Mouse (Mus musculus) urinary bladder, postnatal 14 days (tissue): Measurements from ENCODE around the gene Swsap1.

Experiments used
- DNase-seq: peaks from one replicate; pipeline ENCODE4 v3.0.0; 2021; ENCODE audit warnings: low spot score

Gene Swsap1

DNA sequence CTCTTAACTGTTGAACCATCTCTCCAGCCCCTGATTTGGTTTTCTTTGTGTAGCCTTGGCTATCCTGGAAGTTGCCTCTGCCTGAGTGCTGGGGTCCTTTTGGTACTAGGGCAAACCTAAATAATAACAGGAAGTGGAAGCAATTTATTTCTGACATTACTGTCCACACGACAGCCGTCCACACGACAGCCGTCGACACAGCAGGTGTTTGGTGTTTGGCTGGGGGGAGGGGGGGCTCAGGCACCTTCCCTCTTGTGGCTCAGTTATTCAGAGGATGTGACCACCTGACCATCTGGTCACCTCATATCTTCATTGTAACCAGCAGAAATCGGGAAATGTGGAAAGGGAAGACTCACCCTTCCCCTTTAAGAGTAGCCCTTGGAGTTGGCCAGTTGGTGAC, 13.3 kb downstream of the Swsap1 start:
- no peak for DNase-seq

DNA sequence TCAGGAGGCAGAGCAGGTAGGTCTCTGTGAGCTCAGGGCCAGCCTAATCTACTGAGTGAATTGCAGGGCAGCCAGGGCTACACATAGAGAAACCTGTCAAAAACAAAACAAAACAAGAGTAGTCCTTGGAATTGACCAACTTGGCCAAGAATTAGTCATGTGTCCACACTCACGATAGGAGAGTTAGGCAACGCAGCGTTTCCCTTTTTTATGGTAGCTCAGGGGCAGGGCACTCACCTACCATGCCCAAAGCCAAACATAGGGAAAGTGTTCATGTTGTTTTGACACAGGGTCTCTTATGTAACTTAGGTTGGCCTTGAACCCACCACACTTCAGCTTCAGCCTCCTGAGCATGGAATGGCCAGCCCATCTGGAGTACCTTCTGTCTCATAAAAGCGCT, 13.7 kb downstream of the Swsap1 start:
- no peak for DNase-seq

DNA sequence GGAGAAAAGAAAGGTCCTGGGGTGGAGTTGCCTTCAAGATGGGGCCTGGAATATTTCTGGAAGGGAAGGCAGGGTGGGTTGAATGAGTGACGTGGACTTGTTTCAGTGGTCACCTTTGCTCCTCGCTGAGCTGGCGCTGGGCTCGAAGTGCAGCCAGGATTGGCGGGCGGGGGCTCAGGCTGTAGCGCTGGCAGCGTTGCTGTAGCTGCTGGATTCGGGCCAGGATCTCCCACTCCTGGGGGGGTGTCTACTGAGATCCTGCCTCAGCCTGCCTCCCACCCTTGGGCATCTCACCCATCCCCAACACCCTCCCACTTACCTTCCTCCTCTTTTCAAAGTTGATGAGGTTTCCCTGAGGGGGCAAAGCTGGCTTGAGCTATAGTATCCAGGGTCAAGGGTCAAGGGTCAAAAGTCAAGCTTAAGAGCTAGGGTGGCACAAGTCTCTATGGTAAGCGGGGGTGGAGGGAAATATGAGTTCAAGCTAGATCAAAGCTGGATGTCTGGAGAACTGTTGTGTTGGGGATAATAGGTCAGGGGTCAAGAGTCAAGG, 21.1 kb downstream of the Swsap1 start:
- DNase-seq = no peak

DNA sequence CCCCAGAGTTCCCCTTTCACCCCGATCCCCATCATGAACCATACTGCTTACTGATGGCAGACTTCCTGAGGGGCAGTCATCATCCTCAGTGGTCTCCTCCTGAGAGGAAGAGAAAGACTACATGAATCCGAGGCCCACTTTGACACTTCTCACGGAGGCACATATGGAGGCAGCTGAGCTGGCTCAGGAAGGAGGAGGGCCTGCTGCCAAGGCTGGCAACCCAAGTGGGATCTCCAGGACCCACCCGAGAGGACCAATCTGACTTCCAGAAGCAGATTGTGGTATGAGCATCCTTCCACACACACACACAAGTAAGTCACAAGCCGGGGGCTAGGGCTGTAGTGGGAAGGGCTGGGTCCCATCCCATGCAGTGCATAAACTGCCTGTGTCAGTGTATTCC, 21.8 kb downstream of the Swsap1 start:
- no peak for DNase-seq

DNA sequence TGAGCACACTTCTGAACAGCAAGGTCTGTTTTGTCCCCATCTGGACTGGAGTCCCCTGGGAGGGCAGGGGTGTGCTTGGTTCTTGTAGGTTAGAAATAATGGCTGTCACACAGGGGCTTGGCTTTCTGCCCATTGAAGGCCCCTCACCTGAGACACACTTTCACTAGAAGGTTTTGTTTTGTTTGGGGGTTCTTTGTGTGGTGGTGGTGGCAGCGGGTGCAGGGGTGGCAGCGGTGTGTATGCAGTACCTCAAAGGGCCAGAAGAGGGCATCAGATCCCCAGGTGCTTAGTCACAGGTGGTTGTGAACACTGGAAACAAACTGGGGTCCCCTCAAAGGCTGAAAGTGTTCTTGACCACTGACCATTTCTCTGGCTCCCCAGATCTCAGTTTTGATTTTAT, 22.4 kb downstream of the Swsap1 start:
- DNase-seq = no peak

DNA sequence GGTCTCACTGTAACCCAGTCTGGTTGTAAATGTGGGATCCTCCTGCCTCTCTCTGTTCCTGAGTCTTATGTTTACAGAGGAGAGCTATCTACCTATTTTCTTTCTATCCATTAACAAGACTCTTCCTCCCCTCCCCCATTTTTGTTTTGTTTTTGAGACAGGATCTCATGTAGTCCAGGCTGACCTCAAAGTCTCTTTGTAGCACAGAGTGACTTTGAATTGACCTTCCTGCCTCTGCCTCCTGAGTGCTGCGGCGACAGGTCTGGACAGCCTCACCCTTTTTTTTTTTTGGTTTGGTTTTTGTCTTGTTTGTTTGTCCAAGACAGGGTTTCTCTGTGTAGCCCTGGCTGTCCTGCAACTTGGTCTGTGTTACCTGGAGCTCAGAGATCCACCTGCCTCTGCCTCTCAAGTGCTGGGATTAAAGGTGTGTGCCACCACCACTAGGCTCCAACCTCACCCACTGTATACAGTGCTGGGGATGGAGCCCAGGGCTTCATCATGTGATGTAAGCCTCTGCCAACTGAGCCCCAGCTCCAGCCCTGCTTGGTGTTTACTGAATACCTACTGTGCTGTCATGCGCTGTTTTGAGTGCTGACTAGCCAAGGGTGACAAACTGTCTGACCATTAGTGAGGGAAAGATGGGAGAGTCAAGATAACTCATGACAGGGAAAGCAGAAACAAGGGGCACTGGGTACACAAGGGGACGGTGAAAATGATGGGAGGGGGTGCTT, 23.0 kb downstream of the Swsap1 start:
- no peak for DNase-seq

DNA sequence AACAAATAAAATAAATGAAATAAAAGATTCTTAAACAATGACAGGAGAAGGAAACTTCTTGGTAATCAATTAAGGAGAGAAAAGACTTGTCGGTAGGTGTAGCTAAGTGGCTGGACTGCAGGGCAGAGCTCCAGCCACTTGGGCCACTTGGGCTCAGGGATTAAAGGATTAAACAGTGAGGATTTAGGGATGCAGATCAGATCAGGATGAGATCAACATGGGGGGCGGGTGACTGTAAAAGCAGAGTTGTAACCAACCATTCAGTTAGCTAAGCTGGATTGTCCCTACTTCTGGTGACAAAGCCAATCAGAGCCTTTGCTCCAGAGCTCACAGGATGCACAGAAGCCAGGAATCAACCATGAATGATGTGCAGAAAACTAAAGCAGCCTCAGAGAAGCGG, 28.4 kb downstream of the Swsap1 start:
- no peak for DNase-seq

DNA sequence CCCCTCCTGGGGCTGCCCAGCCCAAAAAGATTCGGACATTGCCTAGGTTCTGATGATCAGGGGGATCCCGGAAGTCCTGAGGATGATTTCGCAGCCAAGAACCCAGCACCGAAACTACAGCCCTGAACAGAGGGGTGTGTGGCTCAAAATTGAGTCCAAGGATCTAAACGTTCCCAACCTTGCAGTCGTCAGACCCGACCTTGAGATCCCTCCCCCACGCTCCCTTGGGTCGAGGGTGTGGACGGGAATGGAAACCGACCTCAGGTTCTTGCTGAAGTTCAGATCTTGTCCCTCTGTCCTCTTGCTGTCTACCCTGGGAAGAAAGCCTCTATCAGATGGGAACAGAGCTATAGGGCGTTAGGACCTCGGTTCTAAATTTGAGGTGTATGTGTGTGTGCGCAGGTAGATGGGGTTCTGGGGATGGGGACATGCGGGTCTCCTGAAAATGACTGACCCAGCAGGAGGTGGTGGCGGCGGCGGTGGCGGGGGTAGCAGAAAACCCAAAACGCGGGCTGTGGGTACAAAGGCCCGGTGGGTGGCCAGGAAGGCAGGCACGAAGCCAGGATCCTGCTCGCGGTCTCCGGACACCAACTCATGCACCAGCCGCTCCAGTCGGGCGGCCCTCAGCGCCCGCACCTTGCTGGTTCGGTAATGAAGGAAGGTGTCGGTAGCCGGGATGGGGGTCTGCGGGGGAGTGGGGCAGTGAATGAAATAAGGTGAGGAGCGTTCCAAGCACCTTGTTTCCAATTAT, 32.2 kb downstream of the Swsap1 start:
- no peak for DNase-seq

DNA sequence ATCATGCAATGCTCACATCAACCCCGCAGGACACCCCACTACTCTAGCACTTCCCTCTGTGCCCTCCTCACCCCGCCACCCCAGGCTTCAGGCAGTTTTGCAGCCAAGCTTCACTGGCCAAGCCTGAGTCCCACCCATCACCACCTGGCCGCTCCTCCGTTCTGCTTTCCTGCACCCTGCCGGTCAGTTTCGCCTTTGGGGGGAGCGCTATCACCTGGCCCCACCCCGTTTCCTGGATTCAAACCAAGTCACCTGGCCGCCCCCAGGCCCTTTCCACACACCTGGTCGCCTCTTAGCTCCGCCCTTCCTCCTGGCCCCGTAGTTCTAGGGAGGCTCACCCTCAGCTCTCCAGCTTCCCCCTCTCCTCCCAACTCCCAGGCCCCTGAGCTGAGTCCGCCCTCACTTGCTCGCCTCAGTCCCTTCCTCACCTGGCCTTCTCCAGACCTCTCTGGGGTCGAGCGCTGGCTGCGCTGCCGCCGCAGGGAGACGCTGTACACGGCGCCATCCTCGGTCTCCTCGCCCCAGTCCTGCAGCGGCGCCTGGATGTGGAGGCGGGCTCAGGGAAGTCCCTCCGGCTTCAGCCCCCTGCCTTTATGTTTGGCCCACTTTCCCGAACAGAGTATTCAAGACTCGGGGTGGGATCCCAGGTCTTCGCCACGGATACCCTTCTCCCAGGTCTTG, 33.0 kb downstream of the Swsap1 start:
- peak; percentile 47 for DNase-seq

DNA sequence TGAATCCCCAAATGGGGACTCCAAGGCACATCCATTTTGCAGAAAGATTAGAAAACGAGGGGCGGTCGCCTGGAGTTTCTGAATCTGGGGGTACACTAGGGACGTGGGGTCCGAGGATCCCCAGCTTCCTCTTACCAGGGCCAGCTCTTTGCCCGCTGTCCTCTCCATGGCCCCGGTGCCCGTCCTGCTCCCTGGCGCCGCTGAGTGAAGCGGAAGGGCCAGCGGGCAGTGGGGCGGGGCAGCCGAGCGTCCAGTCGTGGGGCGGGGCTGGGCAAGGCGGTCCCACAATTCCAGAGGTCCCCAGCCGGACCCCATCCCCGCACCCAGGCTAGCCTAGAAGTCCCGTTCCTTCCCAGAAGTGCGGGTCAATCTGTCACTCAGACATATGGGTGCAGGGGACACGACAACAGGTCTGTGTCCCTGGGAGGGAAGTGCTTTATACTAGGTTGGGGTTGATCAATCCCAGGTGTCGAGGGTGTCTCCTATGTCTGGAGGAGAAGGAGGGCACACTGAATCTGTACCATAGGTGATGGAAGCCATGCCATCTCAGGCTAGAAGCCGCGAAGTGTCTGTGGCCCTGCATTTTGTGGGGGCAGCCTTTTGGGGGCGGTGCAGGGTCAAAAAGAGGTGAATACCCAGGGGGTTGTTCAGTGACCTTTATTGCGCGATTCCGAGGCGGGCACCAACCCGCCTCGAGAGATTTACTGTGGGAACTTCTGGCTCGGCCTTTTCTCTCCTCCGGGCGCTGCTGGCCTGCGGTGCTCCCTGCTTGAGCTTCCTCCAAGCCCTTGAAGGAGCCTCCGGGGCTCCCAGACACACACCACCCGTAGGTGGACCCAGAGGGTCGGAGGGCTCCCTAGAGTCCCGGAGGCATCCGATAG, 33.9 kb downstream of the Swsap1 start, which contains the start of gene Rgl3:
Gene Rgl3, minus strand, starts transcription at position 217 of the 881 bp plus-strand sequence.
- peak; percentile 70 for DNase-seq

DNA sequence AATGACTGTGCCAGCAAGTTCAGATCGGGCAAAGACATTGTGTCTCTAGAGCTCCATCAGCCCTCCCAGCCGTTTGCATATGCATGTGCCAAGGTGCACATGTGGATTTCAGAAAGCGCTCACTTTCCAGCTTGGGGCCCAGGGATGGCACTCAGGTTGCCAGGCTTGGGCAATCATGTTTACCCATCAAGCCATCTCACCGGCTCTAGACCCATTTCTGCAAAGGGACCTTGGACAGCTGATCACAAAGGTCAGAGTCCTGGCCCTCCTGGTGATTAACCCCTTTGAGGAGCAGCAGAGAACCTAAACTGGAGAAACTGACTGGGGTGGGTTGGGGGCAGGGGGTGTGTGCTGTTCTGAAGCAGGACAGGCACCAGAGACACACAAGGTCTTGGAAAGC, 36.7 kb downstream of the Swsap1 start:
- no peak for DNase-seq

DNA sequence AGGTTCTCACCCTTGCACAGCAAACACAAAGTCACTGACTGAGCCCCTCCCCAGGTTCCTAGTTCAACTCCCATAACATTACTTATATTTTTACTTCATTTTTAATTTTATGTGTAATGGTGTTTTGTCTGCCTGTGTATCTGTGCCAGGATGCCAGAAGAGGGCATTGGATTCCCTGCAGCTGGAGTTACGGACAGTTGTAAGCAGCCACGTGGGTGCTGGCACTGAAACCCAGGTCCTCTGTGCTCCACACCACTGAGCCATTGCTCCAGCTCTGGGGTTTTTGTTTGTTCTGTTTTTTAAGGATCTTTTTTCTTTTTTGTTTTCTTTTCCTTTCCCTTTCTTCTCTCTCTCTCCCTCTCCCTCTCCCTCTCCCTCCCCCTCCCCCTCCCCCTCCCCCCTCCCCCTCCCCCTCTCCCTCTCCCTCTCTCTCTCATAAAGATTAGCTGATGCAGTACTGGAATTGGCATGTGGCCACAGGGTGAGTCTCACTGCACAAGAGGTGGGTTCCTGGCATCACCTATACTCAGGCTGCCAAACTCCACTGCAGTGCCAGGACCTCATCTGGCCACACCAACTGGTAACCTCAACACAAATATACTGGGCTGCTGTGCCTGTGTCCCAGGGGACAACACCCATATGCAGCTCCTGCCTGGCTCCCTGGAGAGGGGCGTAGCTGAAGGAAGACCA, 40.8 kb downstream of the Swsap1 start:
- DNase-seq = no peak

DNA sequence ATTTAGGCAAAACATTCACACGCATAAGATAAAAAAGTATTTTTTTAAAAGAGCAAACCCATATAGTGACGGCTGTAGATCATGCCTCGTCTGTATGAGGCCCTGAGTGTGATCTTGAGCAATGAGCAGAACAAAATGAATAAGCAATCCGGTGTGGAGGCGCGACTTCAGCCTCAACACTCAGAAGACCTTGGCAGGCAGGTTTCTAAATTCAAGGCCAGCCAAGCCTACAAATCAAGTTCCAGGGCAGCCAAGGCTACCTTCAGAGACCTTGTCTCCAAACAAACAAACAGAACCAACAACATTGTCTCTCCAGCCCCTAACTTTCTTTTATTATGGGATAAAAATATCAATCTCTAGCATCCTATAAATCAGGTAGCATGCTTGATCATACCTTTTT, 44.7 kb downstream of the Swsap1 start:
- no peak for DNase-seq

DNA sequence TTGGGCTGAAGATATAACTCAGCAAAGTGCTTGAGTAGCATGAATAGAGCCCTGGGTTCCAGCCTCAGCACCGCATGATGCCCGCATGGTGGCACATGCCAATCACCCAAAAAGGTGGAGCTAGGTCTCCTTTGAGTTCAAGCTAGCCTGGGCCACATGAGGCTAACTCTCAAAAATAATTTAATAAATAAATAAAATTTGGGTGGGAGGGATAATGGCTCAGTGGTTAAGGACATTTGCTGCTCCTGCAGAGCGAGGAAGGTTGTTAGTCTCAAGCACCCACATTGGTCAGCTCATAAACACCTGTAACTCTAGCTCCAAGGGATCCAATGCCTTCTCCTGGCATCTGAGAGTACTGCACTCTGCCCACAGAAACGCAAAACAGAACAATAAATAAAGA, 46.1 kb downstream of the Swsap1 start:
- no peak for DNase-seq

DNA sequence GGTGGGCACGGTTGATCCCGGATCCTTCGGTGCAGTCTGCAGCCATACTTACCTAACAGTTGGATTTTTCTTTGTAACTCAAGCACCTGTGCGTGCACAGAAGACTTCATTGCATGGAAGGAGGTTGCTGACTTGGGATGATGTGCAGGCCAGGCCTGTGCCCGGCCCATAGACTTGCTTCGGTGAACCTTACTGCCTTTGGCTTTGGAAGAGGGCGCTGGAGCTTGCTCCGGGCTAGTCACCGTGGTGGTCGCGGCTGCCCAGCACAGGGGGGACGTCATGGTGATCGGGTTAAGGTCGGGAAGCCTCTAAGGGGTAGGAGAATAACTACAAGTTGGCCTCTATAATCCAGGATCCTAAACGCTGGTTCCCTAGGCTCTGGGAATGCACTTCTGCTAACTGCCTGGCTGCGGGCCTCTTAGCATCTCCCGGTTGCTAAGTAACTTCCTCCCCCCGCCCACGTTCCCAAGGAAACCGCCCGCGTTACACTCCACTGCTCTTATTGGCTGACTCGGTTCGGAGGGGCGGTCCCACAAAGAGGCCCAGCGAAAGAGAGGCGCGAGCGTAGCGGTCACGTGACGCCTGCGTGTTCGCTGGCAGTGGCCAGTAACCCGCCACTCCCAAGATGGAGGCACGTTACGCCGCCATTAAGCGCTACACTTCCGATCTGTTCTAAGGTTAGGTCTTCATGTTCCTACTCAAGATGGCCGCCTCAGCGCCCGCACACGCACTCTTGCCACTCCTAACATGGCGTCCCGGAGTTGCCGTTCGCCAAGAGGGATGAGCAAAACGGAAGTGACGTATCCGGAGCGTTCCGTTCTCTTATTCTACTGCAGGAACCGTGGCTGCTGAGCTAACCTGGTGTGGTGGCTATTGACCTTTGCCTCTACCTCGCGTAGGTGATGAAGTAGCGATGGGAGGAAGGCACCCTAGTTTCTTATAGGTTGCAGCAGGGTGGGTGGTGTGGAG, 46.9 kb downstream of the Swsap1 start, which contains the start of the genes Ccdc151 and Prkcsh:
Gene Ccdc151, minus strand, starts transcription at position 441 of the 969 bp plus-strand sequence.
Gene Prkcsh, plus strand, starts transcription at position 613 of the 969 bp plus-strand sequence.
- DNase-seq = peak; percentile 100

DNA sequence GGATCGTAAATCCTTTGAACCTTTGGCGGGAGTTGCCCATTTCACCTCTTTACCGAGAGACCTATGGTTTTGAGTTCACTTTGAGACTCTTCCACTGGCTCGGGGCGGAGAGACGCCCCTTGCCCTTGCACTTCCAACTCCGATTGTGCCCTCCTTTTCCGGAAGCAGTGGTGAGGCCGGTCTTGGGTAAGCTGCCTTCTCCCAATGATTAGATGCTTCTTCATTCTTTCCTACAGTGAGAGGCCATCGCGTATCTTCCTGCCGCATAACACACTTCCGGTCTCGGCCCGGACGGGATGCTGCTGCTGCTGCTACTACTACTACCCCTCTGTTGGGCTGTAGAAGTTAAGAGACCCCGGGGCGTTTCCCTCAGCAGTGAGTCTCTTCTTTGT, 47.6 kb downstream of the Swsap1 start:
- peak; percentile 17 for DNase-seq

DNA sequence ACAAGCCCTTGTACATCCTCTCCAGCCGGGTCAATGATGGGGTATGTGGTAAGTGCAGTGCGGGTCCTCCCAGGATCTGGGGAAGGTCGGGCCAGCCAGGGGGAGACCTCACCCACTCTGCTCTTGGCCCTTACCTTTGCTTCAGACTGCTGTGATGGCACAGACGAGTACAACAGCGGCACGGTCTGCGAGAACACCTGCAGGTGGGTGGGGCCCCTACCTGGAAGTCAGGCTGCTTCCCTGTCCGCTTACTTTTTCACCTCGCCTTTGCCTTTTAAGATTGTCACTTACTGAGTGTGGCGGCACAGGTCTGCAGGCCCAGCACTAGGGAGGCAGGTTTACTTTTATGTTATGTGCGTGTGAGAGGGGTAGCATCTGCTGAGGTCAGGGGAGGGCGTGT, 49.0 kb downstream of the Swsap1 start:
- no peak for DNase-seq
